Mouse (Mus musculus) heart, postnatal 0 days (tissue): ENCODE data around the gene Epb41l4b. TPM values are rescaled to one million over a fixed set of nuclear protein-coding genes. Genes with fewer than 3 reads are reported as not detected.

Experiments used
- ATAC-seq: fragments of 200-750 bp; cut with Nextera tagmentation; 2 replicates; pipeline ENCODE4 v1.8.0; 2017; ENCODE audit warnings: low read depth, moderate number of reproducible peaks, moderate library complexity; ENCODE audit not compliant: insufficient read depth
- DNase-seq: peaks from one replicate; pipeline ENCODE4 v3.0.0-alpha.2; 2016; ENCODE audit warnings: low spot score
- H3K27ac ChIP-seq: fragments of 300-500 bp; sonication (generic); 2 replicates; pipeline ENCODE4 v1.5.1; 2014; ENCODE audit warnings: low read depth, mild to moderate bottlenecking
- H3K27me3 ChIP-seq: fragments of 300-500 bp; sonication (generic); 2 replicates; pipeline ENCODE4 v1.6.1; 2014; ENCODE audit warnings: low read length, mixed read lengths; ENCODE audit not compliant: control insufficient read depth, insufficient read depth
- H3K36me3 ChIP-seq: fragments of 300-500 bp; sonication (generic); replicated peaks from 2 replicates; pipeline ENCODE4 v1.6.1; 2014; ENCODE audit warnings: low read length, mixed read lengths; ENCODE audit not compliant: control insufficient read depth, insufficient read depth
- H3K4me1 ChIP-seq: fragments of 300-500 bp; sonication (generic); 2 replicates; pipeline ENCODE4 v1.6.1; 2014; ENCODE audit warnings: antibody characterized with exemption; ENCODE audit not compliant: control insufficient read depth, insufficient read depth
- H3K4me2 ChIP-seq: fragments of 300-500 bp; sonication (generic); 2 replicates; pipeline ENCODE4 v1.6.1; 2014; ENCODE audit warnings: low read depth, mild to moderate bottlenecking, low read length, moderate library complexity
- H3K4me3 ChIP-seq: fragments of 300-500 bp; sonication (generic); 2 replicates; pipeline ENCODE4 v1.5.1; 2014; ENCODE audit warnings: low read depth, low read length
- H3K9ac ChIP-seq: fragments of 300-500 bp; sonication (generic); replicated peaks from 2 replicates; pipeline ENCODE4 v1.6.1; 2014; ENCODE audit warnings: low read depth, low read length, mixed read lengths
- H3K9me3 ChIP-seq: fragments of 300-500 bp; sonication (generic); replicated peaks from 2 replicates; pipeline ENCODE4 v1.6.1; 2016; ENCODE audit warnings: low read length; ENCODE audit not compliant: control insufficient read depth
- CTCF ChIP-seq: IDR thresholded peaks from 2 replicates; pipeline ENCODE4 v1.5.1; 2016; ENCODE audit warnings: antibody characterized with exemption, control low read depth, low read depth
- EP300 ChIP-seq: IDR thresholded peaks from 2 replicates; pipeline ENCODE4 v1.6.1; 2016; ENCODE audit warnings: antibody characterized with exemption, low read depth
- WGBS: fragments of 180-500 bp; shearing (Covaris S2); extraction: QIAGEN DNeasy Blood & Tissue Kit; methylation state at CpG from one replicate; pipeline ENCODE4 v1.1.7; 2014; 5-methylcytosine and 5-hydroxymethylcytosine counted together
- polyA plus RNA-seq: library from polyadenylated mRNA; unstranded; fragments of >200 nt; fragmentation: Nextera tagmentation; extraction: Ambion mirVana; gene quantifications from 2 replicates; pipeline ENCODE4 v1.2.1, GENCODE M21; 2015
- total RNA-seq: library from RNA; depleted of rRNA; stranded (reverse); fragments of >200 nt; gene quantifications from 2 replicates; pipeline ENCODE4 v1.2.3, GENCODE M21; 2014; ENCODE audit warnings: low replicate concordance

The Epb41l4b gene
- total and polyA plus RNA-seq, 2 experiments from 2014 or later: 0.19 to 0.37 TPM

DNA sequence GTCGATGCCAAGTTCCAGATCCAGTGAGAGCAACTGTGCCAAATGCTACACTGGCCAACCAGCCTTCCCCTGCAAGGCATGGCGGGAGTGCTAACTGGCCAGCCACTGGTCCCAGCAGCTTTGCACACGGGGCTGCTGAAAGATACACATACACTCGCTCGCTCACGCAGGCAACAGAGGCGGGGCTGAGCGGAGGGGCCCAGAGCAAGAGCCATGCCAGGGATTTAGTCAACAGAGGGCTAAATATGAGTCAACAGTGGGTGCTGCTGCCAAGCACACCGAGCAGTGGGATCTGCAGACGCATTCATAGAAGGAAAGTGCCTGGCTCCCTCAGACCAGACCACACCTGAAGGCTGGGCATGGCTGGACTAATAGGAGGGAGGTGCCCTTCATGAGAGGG lies 3.8 kb downstream of the Epb41l4b start:
- no peak overlapping the region for H3K27ac ChIP-seq
- H3K4me2 ChIP-seq: peak overlapping the region; percentile 35; the same call in 1 of the 2 replicates
- no peak for TF ChIP-seq CTCF
- ATAC-seq (peak; percentile 71), DNase-seq (peak; percentile 36)
- H3K36me3 ChIP-seq: no peaks in the 10 kb centered on the region
- 33% methylated on average over 10 of the region's 10 CpGs for WGBS
- no peaks in the 10 kb centered on the region for H3K4me1 ChIP-seq
- no peak overlapping the region for H3K4me3 ChIP-seq
- H3K27me3 ChIP-seq: peaks cover 43% of the 10 kb centered on the region
- H3K9me3 ChIP-seq: no peaks in the 10 kb centered on the region
- no peak overlapping the region for H3K9ac ChIP-seq

DNA sequence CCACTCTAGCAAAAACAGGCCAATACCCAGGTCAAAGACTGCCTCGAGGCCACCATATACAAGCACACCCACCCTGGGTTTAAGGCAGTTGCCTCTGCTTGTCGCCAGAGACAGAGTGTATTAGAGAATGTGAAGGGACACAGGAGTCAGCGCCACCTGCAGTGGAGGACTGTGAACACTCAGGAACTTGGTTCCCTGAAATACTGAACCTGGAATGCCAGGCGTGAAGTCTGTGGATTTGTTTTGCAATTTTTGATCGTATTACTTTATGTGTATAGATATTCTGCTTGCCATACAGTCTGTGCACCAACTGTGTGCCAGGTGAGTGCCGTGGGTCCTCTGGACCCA lies 5.2 kb downstream of the Epb41l4b start:
- no peak for DNase-seq
- no peak overlapping the region for H3K9ac ChIP-seq
- no peaks in the 10 kb centered on the region for H3K9me3 ChIP-seq
- no peak for ATAC-seq
- H3K4me3 ChIP-seq: no peak overlapping the region
- no peak for TF ChIP-seq EP300
- peak; percentile 11; the same call in 1 of the 2 replicates for TF ChIP-seq CTCF
- WGBS: 64% methylated on average over 6 of the region's 6 CpGs
- H3K27ac ChIP-seq: no peak overlapping the region
- H3K27me3 ChIP-seq: peaks cover 40% of the 10 kb centered on the region
- no peaks in the 10 kb centered on the region for H3K4me1 ChIP-seq
- no peak overlapping the region for H3K4me2 ChIP-seq
- no peaks in the 10 kb centered on the region for H3K36me3 ChIP-seq

DNA sequence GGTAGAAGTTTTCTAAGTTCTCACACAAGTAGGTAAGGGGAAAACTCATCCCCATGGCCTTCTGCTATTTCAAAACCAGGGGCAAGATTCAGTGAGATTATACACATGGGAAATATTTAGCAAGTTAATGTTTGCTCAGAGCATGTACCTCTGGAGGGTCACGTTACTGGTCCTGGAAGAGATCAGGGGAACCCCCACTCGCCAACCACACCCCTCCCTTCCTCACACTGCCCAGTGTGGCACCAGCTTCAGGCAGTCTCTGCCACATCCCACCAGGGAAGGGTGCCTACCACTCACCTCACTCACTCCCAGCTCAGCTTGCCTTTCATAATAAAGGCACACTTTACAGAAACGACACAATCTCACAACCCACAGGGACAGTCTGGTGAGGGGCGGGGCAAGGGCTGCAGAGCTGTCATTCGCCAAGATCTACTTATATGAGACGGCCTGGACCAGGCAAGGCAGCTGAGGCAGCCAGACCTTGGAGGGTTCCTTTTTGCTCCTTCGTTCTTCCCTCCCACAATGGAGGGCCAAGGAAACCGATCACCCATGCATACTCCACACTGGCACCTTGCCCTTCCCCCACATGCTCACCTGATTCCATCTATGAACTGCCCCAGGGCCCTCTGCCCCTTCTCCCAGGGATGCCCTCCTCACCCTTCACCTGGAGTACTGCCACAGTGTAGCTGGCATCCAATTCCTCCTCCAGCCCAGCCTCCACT lies 5.7 kb downstream of the Epb41l4b start:
- no peak overlapping the region for H3K9ac ChIP-seq
- H3K9me3 ChIP-seq: no peaks in the 10 kb centered on the region
- ATAC-seq: no peak
- no peak overlapping the region for H3K4me3 ChIP-seq
- no peak overlapping the region for H3K4me2 ChIP-seq
- no peaks in the 10 kb centered on the region for H3K36me3 ChIP-seq
- H3K27me3 ChIP-seq: peaks cover 37% of the 10 kb centered on the region
- no peaks in the 10 kb centered on the region for H3K4me1 ChIP-seq
- WGBS: 74% methylated on average over 8 of the region's 8 CpGs
- TF ChIP-seq EP300 (no peak), CTCF (no peak)
- no peak overlapping the region for H3K27ac ChIP-seq
- DNase-seq: no peak

DNA sequence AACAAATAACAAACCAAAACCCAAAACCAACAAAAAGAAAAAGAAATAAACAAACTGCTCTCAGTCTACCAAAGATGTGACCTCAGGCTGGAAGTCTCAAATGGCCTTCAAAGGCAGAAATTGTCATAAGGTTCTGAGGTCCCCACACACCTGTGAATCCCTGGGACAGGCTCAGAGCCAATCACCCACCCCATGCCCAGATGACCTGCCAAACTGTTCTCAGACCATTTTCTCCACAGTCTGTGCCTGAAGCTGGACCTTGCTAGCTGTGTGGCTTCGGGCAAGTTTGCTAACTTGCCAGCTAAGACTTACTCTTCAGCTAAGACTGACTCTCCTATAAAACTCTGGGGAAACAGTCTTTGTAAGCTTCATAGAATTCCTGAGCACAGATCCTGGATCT lies 7.8 kb downstream of the Epb41l4b start:
- no peak overlapping the region for H3K27ac ChIP-seq
- no peak overlapping the region for H3K4me2 ChIP-seq
- DNase-seq: no peak
- ATAC-seq: no peak
- H3K27me3 ChIP-seq: peaks cover 20% of the 10 kb centered on the region; the same call in 1 of the 2 replicates
- no peaks in the 10 kb centered on the region for H3K36me3 ChIP-seq
- peaks cover 9% of the 10 kb centered on the region for H3K4me1 ChIP-seq
- no peak overlapping the region for H3K9ac ChIP-seq
- no peaks in the 10 kb centered on the region for H3K9me3 ChIP-seq
- H3K4me3 ChIP-seq: no peak overlapping the region
- no peak for TF ChIP-seq CTCF
- no peak for TF ChIP-seq EP300
- WGBS: 70% methylated on average over 1 of the region's 1 CpGs

DNA sequence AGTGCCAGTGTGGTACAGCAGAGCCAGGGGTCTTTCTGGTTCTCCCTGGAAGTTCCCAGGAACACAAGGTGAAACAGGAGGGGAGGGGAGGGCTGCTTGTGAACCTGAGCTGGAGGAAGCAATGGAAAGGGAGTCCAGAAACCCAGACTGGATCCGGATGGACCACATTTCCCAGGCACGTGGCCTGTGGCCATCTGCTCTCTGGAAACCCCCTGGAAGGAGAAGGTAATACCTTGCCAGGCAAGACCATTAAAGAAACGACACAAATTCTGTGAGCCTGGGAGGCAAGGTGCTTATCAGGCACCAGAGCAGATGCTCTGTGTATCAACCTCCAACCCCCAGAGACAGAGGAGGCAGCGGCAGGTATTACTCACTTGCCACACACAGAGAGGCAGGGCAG lies 8.7 kb downstream of the Epb41l4b start:
- H3K9me3 ChIP-seq: no peaks in the 10 kb centered on the region
- DNase-seq: no peak
- no peaks in the 10 kb centered on the region for H3K36me3 ChIP-seq
- ATAC-seq: no peak
- H3K4me2 ChIP-seq: no peak overlapping the region
- 69% methylated on average over 4 of the region's 4 CpGs for WGBS
- H3K27ac ChIP-seq: no peak overlapping the region
- no peak overlapping the region for H3K9ac ChIP-seq
- no peak for TF ChIP-seq CTCF
- H3K27me3 ChIP-seq: peaks cover 18% of the 10 kb centered on the region; the same call in 1 of the 2 replicates
- H3K4me3 ChIP-seq: no peak overlapping the region
- peaks cover 9% of the 10 kb centered on the region for H3K4me1 ChIP-seq

DNA sequence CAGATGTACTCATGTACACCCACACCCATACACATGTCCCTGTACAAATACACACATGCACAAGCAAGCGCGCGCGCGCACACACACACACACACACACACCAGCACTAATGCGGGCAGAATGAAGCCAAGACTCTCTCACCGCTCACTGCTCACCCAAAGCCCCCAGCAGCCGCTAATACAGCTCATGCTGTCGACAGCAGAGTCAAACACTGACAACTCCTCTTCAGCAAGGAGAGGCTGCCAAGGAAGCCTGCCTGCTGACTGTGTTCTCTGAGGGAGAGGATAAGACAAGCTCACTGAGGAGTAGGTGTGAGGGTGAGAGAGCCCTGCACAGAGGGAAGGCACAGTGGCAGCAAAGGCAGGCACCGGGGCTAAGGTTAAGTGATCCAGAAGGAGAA lies 11.4 kb downstream of the Epb41l4b start:
- no peak overlapping the region for H3K4me2 ChIP-seq
- peaks cover 10% of the 10 kb centered on the region; the same call in 1 of the 2 replicates for H3K27me3 ChIP-seq
- ATAC-seq (peak; percentile 85), DNase-seq (peak; percentile 72)
- H3K36me3 ChIP-seq: no peaks in the 10 kb centered on the region
- no peak overlapping the region for H3K9ac ChIP-seq
- 44% methylated on average over 10 of the region's 10 CpGs for WGBS
- no peak overlapping the region for H3K4me3 ChIP-seq
- TF ChIP-seq CTCF (no peak), EP300 (no peak)
- H3K9me3 ChIP-seq: no peaks in the 10 kb centered on the region
- peaks cover 9% of the 10 kb centered on the region for H3K4me1 ChIP-seq
- H3K27ac ChIP-seq: no peak overlapping the region
